Mouse (Mus musculus) ES-E14 (cell line): ENCODE results near the gene 1110008L16Rik. TPM values are rescaled to one million over a fixed set of nuclear protein-coding genes. Genes with fewer than 3 reads are reported as not detected.

Source experiments
- DNase-seq: peaks from one replicate; pipeline ENCODE4 v3.0.0-alpha.2; 2013; ENCODE audit warnings: low read depth, low spot score
- H3K27ac ChIP-seq: 2 replicates; pipeline ENCODE4 v1.5.1; 2012; ENCODE audit warnings: low read depth, mild to moderate bottlenecking, low read length, moderate library complexity, mixed read lengths; ENCODE audit not compliant: poor library complexity, insufficient read depth, severe bottlenecking
- H3K36me3 ChIP-seq: 2 replicates; pipeline ENCODE4 v1.6.1; 2012; ENCODE audit warnings: mild to moderate bottlenecking, low read length, moderate library complexity, mixed read lengths; ENCODE audit not compliant: control insufficient read depth, poor library complexity, insufficient read depth, severe bottlenecking
- H3K4me1 ChIP-seq, 2 experiments: fragments of 150-350 bp in 1 of 2; sonication (generic) in 1 of 2; 2 replicates each; pipeline ENCODE4 v1.6.1; 2012; ENCODE audit warnings: low read length in 2 of 2, mild to moderate bottlenecking in 1 of 2, mixed read lengths in 1 of 2; ENCODE audit not compliant: control insufficient read depth in 2 of 2, insufficient read depth in 2 of 2, poor library complexity in 1 of 2
- H3K4me3 ChIP-seq, 2 experiments: fragments of 150-350 bp in 1 of 2; sonication (generic) in 1 of 2; 2 replicates each; pipeline ENCODE4 v1.5.1; 2012; ENCODE audit warnings: low read length in 2 of 2, low read depth in 1 of 2, mild to moderate bottlenecking in 1 of 2, mixed read lengths in 1 of 2; ENCODE audit not compliant: insufficient read depth in 1 of 2, poor library complexity in 1 of 2, severe bottlenecking in 1 of 2
- H3K9ac ChIP-seq: 2 replicates; pipeline ENCODE4 v1.6.1; 2012; ENCODE audit warnings: low read depth, mild to moderate bottlenecking, low read length, mixed read lengths; ENCODE audit not compliant: poor library complexity, insufficient read depth, severe bottlenecking
- H3K9me3 ChIP-seq: fragments of 150-350 bp; sonication (generic); 2 replicates; pipeline ENCODE4 v1.6.1; 2012; ENCODE audit warnings: low read depth, mild to moderate bottlenecking, low read length; ENCODE audit not compliant: control insufficient read depth, insufficient read depth
- CHD2 ChIP-seq: IDR thresholded peaks from 2 replicates; pipeline ENCODE4 v1.6.1; 2014; ENCODE audit warnings: mild to moderate bottlenecking, low read depth, low read length, inconsistent platforms
- HCFC1 ChIP-seq: IDR thresholded peaks from 2 replicates; pipeline ENCODE4 v1.6.1; 2012; ENCODE audit warnings: low read length, inconsistent platforms, borderline replicate concordance; ENCODE audit not compliant: insufficient read depth
- MAFK ChIP-seq: IDR thresholded peaks from 2 replicates; pipeline ENCODE4 v1.6.1; 2014; ENCODE audit warnings: mild to moderate bottlenecking, low read depth, low read length, inconsistent platforms; ENCODE audit not compliant: insufficient read depth
- ZC3H11A ChIP-seq: IDR thresholded peaks from 2 replicates; pipeline ENCODE4 v1.6.1; 2012; ENCODE audit warnings: low read depth, mild to moderate bottlenecking, inconsistent platforms, low read length, borderline replicate concordance
- ZNF384 ChIP-seq: IDR thresholded peaks from 2 replicates; pipeline ENCODE4 v1.6.1; 2012; ENCODE audit warnings: low read depth, low read length, inconsistent platforms
- in situ Hi-C, 2 experiments: fragments of 600-800 bp; cut with MboI; formaldehyde crosslinking; loops; one replicate each; pipeline ENCODE4 v1.15.1; 2025; ENCODE audit warnings: low sequenced_read_pairs in 2 of 2, inconsistent platforms in 1 of 2; ENCODE audit not compliant: unreplicated experiment in 2 of 2
- total RNA-seq: library from RNA; depleted of rRNA; stranded (reverse); fragments of 300-350 nt; gene quantifications from 2 replicates; pipeline ENCODE4 v1.2.3, GENCODE M21; 2012

The 1110008L16Rik gene
- total RNA-seq, 1 experiment, result 32.5 TPM

GRCm38 (mm10) chr12:55396536-55396935 is 97.2 kb downstream of the 1110008L16Rik start:
- in situ Hi-C loops, result no loop called here
- no peak for DNase-seq
- no peaks in the 10 kb centered on the region for H3K9me3 ChIP-seq
- no peaks in the 10 kb centered on the region for H3K36me3 ChIP-seq
- H3K9ac ChIP-seq, result no peak overlapping the region
- peaks cover 0 to 2% of the 10 kb centered on the region in 2 experiments; a peak in 2 of 4 replicates for H3K4me1 ChIP-seq
- no peak overlapping the region for H3K27ac ChIP-seq
- H3K4me3 ChIP-seq, result no peak overlapping the region
- no peak for TF ChIP-seq ZC3H11A
- no peak for TF ChIP-seq CHD2
- no peak for TF ChIP-seq ZNF384
- TF ChIP-seq MAFK, result no peak
- no peak for TF ChIP-seq HCFC1

- Histone ChIP-seq H3K9ac (peak overlapping the region; percentile 70; the same call in 1 of the 2 replicates), H3K4me1 (peaks cover 0 to 2% of the 10 kb centered on the region in 2 experiments; a peak in 2 of 4 replicates), H3K36me3 (no peaks in the 10 kb centered on the region), H3K27ac (peak overlapping the region; percentile 50; the same call in 1 of the 2 replicates), H3K9me3 (no peaks in the 10 kb centered on the region), H3K4me3 (peak overlapping the region; percentile 80 to 100)
- DNase-seq, result no peak
- in situ Hi-C loops, result no loop called here
- no peak for TF ChIP-seq HCFC1
- TF ChIP-seq MAFK, result no peak
- no peak for TF ChIP-seq ZNF384
- TF ChIP-seq ZC3H11A, result no peak
- TF ChIP-seq CHD2, result no peak
These were observed 98.3 kb downstream of the 1110008L16Rik start for GRCm38 (mm10) chr12:55397544-55398239.

GRCm38 (mm10) chr12:55398240-55399127 is 99.1 kb downstream of the 1110008L16Rik start:
- peak; percentile 87 for DNase-seq
- peak overlapping the region; percentile 89 for H3K9ac ChIP-seq
- no peaks in the 10 kb centered on the region for H3K36me3 ChIP-seq
- H3K27ac ChIP-seq, result peak overlapping the region; percentile 66
- in situ Hi-C loops, result no loop called here
- H3K4me3 ChIP-seq, result peak overlapping the region; percentile 80 to 100
- no peaks in the 10 kb centered on the region for H3K9me3 ChIP-seq
- TF ChIP-seq ZNF384 (no peak), MAFK (0 out of 2 replicates have a peak, but pooled peaks have one; percentile 16), HCFC1 (peak; percentile 82), ZC3H11A (no peak), CHD2 (peak; percentile 74)
- H3K4me1 ChIP-seq, result peaks cover 0 to 2% of the 10 kb centered on the region in 2 experiments; a peak in 2 of 4 replicates

- H3K4me1 ChIP-seq, result peaks cover 0 to 2% of the 10 kb centered on the region in 2 experiments; a peak in 2 of 4 replicates
- H3K9me3 ChIP-seq, result no peaks in the 10 kb centered on the region
- H3K27ac ChIP-seq, result peak overlapping the region; percentile 66
- peak overlapping the region; percentile 80 to 100 for H3K4me3 ChIP-seq
- no peak for DNase-seq
- in situ Hi-C loops, result no loop called here
- TF ChIP-seq ZNF384, result no peak
- TF ChIP-seq CHD2, result peak; percentile 92
- TF ChIP-seq ZC3H11A, result no peak
- H3K9ac ChIP-seq, result peak overlapping the region; percentile 89
- H3K36me3 ChIP-seq, result no peaks in the 10 kb centered on the region
These were observed 99.8 kb downstream of the 1110008L16Rik start for GRCm38 (mm10) chr12:55399128-55399677.
